Mouse (Mus musculus): ENCODE measurements around the gene Pmel.

Pmel gene

DNA sequence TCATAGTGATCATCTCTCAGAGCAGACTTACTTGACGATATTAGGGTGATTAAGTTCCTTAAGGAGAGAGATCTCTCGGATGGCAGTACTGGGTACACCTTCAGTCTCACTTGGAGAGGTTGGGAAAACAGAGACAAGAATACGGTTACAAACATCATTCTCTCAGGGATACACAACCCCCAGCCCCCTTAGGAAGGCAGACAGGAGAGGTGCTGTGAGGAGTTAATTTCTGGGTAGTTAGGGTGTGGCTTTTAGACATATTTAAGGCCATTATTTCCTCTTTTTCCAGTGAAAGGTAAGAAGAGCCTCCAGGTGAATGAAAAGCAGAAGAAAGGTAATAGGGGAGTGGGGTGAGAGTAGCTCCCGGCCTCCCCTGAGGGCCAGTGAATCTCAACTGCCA, at the start of gene Pmel:
Pmel (plus strand) TSS at position 301 of the 400 bp plus-strand sequence.
- DNase-seq (ENCODE audit: low read depth): no peak

DNA sequence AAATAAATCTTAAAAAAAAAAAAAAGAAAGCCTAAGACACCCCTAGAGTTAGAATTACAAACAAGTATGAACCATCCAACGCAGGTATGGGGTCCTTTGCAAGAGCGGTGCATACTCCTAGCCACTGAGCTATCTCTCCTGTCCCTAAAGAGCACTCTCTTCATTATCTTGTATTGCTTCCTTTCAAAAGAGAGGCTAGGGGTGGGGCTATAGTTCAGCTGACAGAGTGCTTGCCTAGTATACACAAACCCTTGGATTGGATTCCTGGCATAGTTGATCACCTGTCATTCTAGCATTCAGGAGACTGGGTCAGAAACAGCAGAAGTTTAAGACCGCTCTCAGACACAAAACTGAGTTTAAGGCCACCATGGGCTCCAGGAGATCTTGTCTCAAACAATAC, 48.7 kb upstream of the Pmel start:
- DNase-seq (ENCODE audit: low read depth): no peak

DNA sequence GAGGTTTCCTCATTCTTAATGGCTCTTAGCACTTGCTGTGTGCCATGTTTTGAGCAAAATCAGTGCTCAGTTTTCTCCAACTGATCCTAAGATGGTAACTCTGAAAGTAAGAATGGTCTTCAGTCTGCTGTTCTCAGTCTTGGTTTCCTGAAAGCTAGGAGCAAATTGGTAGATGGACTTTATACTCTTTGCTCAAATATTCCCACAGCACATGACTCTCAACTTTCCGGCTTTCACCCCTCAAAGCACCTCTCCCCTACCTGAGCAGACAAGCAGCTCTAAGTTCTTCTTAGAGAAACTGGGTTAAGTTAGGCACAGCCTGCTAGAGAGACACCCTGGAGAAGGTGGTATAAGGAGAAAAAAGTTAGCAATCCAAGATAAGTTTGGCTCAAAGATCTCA, 47.3 kb upstream of the Pmel start:
- DNase-seq (ENCODE audit: low read depth): no peak

DNA sequence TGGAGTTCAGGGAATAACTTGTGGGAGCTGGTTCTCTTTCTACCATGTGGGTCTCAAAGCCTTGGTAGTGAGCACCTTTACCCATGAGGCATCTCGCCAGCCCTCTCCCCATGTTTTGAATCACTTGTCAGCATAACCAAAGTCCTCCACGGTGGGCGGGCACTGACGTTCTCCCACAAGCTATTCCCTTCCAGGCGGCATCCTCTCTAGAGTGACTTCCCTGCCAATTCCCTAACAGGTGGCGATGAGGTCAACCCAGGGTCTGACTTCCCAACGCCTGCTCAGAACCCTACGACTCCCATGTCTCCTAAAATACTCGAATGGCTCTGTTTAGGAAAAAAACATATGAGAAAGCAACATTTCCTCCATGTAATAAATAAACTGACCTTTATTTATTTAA, 46.2 kb upstream of the Pmel start:
- DNase-seq (ENCODE audit: low read depth): no peak

DNA sequence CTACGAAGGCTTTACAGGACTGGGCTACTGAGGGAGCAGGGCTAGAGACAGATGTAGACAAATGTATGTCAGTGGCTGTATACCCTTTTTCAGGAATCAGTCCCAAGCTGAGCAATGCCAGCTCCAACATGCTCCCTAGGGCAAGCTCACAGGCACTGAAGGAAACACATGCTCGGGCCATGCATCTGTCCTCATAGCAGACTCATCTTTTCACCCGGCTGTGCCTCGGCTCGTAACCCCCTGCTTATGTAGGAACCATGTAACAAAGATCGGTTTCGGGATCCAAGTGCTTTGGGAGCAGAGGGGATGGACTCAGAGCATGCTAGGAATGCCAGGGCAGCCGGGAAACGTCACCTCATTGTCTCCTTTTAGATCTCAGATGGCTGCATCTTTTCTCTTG, 44.5 kb upstream of the Pmel start:
- no peak for DNase-seq (ENCODE audit: low read depth)

DNA sequence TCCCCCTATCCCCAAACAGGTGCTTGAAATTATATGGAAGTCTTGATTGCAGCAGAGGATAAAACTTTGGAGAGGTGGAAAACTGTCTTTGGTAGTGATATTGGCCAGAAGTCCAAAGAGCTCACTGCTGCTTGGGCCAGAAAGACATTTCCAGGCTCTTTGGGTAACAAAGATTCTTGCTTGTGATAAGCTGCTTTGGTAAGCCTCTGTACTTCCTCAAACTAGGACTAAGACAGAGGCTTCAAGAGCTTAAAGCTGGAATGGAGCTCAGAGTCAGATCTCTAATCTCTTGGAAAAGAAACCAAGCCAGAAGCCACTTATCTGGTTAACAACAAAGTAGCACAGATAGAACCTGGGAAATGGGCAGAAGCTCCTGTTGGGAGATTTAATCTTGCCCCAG, 41.5 kb upstream of the Pmel start:
- no peak for DNase-seq (ENCODE audit: low read depth)

DNA sequence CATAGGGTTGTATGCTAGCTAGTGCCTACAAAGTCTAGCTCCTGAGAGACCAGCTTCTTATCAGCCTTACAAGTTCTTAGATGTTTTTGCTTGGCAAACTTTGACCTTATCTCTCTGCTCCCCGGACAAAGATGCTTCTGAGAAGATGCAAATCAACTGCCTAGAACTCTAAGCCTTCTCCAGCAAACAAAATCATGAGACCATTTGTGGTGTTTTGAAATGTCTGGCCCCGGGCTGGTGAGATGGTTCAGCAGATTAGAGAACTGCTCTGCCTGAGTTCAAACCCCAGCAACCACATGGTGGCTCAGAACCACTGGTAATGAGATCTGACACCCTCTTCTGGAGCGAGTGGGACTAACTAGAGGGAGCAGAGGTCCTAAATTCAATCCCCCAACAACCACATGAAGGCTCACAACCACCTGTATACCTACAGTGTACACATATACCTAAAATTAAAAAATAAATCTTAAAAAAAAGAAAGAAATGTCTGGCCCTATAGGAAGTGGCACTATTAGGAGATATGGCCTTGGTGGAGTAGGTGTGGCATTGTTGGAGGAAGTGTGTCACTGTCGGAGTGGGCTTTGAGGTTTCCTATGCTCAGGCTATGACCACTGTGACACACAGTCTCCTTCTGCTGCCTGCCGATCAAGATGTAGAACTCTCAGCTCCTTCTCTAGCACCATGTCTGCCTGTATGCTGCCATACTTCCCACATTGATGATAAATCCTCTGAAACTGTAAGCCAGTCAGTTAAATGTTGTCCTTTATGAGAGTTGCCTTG, 40.4 kb upstream of the Pmel start:
- no peak for DNase-seq (ENCODE audit: low read depth)

DNA sequence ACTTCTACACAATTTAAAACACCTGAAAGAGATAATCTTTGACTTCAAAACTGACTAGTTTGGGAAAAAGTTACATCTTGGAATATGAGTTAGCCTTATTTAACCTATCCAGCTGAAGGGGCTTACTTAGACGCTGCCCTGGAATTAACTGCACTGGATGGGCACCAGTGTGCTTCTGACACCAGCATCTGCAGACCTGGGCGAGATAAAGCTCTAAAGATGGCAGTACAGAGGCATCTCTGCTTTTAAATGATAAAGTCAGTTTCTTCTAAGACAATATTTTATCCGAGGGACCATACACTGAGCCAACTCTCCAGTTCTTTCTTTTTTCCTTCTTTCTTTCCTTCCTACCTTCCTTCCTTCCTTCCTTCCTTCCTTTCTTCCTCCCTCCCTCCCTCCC, 39.2 kb upstream of the Pmel start:
- DNase-seq (ENCODE audit: low read depth): no peak

DNA sequence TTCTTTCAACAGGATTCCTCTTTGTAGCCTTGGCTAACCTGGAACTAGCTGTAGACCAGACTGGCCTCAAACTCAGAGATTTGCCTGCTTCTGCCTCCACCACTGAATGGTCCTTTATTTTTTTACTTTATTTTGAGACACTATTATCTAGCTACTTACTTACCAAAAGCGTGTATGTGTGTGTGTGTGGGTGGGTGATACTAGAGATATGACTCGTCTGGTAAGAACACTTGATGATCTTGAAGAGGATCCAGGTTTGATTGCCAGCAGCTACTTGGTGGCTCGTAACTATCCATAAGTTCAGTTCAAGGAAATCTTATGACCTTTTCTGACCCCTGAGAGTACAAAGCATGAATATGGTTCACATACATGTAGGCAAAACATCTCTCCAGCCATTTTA, 38.7 kb upstream of the Pmel start:
- no peak for DNase-seq (ENCODE audit: low read depth)

DNA sequence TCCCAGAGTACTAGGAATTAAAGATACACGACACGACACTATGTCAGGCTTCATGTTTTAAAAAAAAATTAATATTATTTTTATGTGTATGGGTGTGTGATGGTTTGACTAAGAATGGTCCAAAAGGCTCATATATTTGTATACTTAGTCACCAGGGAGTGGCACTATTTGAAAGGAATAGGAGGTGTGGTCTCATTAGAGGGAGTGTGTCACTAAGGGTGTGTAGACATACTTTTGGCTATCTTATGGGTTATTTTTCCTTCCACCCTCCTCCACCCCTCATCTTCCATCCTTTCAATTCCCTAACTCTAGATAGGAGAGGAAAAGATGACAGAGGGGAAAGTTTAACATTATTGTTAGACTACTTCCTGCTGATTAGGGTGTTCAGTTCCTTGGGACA, 38.2 kb upstream of the Pmel start:
- DNase-seq (ENCODE audit: low read depth): no peak

DNA sequence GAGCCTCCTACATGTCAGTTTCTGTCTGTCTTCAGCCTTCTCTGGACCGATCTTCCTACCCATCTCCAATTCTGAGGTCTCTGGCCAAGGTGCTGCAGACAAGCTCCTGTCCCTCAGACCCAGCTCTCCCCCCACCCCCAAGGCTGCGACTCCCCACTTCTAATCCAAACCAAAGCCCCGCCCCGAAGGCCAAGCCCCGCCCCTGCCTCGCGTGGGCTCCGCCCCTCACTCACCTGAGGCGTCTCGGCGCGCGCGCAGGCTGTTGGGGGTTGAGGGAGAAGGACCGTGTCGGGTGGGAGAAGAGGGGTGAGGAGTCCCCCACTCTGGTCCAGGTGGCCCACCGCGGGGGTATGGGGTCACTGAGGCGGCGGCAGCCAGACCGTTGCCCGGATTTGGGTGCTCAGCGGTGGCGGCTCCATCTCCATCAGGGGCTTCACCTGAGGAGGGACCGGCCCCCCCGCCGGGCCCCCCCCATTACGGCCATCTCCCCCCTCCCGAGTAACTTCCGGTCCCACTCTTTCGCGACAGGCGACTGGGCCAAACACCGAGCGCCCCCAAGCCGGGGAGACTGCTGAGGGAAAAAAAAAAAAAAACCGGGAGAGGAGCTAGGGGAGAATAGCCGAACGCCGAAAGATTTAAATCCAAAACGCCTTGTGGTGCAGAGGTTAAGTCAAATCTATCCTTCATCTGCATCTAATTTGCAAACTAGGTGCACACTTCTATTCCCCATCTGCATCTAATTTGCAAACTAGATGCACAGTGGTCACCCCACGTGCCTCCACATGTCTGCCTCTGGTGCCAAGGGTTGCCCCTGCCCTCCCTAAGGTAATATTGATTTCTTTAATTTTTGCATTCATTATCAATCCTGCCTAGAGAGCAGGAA, 35.0 kb upstream of the Pmel start:
- no peak for DNase-seq (ENCODE audit: low read depth)

DNA sequence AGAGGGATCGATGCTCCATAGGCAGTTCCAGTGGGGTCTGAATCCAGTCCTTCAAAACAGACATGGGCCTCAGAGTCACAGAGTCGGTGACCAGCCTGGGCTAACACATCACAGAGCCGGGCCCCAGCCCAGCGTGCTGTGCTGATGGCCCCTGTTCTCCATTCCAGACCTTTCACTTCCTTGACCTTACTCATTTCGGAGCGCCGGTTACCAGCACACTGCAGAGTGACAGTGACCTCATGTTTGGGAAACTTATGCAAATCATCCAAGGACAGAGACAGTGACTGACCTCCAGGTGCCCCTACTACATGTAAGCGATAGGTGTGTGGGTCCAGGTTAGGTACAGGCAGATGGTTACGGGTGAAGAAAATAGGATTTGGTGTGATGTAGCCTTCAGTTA, 32.8 kb upstream of the Pmel start:
- DNase-seq (ENCODE audit: low read depth): no peak

DNA sequence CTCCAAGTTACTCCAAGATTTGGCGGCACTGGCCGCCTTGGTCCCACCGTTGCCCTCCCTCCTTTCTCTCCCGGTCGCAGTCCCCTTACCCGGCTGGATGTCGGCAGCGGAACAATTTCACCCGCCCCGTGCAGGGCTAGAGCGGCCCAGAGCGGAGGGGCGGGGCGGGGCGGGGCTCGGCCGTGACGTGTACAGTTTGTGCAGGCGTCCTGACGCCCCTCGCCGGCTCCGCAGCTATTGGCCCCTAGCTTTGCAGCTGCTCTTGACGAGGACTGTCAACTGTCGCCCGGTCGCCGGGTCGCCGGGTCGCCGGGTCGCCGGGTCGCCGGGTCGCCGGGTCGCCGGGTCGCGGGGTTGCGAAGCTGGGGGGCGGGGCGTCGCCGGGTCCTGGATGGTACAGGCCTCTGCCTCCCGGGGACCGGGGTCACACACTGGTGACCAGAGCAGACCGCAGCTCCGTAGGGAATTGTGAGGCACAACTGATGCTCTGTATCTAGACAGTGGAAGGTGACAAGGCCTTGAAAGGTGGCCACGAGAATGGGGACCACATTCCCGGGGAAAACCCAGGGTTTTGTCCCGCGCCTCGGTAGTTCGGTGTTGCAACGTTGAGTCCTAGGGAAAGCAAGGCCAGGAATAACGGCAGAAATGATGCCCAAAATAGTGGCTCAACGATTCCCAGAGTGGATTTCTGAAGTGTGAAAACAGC, 30.1 kb upstream of the Pmel start, which contains the start of gene Suox:
Suox (minus strand) TSS at position 311 of the 706 bp plus-strand sequence.
- DNase-seq (ENCODE audit: low read depth): no peak

DNA sequence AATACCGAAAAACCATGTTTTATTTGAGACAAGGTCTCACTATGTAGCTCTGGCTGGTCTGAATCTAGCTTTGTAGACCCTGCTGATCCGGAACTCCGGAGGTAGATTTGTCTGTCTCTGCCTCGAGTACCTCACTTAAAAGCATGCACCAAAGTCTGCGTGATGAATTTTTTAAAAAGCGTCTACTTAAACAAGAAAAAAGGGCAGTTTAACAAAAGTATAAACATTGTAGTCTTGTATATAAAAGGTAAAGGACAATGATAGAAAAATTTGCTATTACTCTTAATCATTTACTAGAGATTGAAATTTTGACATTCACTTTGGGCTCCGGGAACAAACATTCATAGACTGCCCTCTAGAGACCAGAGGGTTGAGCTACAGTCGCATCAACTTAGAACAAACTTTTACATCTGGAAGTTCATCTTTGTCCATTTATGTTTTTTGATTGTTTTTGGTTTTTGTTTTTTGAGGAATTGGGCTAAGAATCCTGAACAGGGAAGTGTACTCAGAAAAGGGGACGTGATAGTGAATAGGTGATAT, 29.5 kb upstream of the Pmel start:
- DNase-seq (ENCODE audit: low read depth): no peak

DNA sequence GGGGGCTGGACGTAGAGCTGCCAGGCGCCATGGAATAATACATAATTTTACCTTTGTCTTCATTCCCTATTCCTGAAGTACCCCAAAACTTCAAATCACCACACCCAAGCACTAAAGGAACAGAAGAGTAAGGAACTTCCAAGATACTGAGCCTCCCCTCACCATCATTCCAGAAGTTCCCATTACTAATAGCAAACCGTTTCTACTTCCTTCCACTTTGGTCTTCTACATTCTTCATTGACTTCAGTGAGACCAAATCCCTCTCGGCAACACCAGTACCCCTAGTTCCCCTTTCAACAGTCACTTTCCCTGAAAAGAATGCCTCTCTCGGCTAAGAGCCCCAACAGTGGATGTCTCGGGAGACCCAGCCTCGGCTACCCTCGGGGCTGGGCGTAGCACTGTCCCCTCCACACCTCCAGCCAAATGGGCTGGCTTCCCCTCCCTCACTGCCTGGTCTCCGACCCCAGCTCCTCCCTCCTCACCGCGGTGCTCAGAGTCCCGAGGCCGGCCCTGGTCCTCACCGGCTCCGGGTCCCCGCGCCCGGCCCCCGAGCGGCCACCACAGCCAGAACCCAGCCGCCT, 8.5 kb upstream of the Pmel start:
- peak; percentile 5 for DNase-seq (ENCODE audit: low read depth)

DNA sequence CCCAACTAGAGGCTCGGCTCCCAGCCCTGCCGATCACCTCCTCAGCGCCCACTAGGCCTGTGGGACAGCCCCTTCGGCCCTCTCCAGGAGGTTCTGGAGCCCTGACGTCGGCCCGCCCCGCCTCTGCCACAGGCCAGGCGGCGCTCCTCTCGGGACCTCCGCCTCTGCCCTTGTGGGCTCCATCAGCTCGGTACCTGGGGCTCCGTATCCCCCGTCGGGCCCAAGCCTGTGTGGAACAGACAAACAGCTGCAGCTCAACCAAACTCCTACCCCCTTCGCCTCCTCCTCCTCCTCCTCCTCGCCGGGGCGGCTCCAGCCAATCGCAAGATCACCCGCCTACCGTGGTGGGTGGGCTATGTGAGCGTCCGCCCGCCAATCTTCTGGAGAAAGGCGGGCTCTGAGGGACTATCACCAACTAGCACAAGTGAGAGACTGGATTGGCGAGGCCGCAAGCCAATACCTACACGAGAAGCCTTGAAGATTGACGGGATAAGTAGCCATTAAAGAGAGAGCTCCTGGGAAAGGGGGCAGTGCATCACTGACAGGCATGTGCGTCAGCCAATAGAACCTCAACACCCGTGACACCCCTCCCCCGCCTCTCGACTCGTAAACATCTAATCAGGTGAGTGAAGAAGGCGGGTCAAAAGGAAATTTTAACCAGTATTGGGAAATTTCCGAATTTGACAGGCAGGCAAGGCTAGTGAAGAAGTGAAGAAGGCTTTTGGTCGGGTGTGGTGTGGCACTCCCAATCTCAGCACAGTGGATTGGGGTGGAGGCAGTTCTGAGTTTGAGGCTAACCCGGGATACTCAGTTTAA, 7.8 kb upstream of the Pmel start, which contains the start of gene Rab5b:
Rab5b (minus strand) TSS at position 273 of the 816 bp plus-strand sequence.
- DNase-seq (ENCODE audit: low read depth): peak; percentile 100

DNA sequence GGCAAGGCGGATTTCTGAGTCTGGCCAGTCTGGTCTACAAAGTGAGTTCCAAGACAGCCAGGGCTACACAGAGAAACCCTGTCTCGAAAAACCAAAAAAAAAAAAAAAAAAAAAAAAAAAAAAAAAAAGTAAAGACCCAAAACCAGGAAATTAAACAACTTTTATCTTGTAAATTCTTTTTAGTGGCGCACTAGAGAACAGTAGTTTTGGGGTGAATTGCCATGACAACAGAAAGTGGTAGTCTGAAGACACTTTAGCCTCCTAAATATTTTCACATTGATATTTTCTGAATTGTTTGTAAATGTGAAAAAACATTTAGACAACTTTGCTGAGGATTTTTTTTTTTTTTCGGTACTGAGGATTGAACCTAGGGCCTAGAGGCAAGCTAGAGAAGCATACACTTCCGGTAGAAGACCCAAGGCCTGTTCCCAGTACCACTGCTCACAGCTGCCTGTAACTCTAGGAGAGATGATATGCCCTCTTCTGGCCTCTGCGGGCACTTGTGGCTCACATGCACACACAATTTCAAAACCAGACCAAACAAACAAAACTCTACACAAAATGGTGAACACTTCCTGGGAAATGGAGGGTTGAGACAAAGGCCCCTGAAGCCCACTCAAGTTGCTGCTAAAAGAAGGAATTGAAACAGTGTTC, 6.8 kb upstream of the Pmel start:
- no peak for DNase-seq (ENCODE audit: low read depth)

DNA sequence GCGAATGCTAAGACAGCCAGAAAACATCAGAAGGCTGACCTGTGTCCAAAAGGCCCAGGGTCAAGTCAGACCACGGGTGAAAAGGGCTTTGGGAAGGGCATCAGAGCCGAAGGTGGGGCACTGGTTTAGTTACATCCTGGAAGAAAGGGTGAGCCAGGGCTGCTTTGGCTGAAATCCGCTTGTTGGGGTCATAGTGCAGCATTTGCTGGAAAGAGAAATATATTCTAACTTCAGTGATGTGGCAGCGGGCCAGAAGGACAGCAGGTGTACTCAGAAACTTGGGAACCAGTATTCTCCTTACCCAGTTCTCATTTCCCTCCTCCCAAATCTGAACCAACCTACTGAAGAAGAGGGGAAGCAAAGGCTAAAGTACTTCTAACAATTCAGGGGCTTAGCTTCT, 5.0 kb upstream of the Pmel start:
- no peak for DNase-seq (ENCODE audit: low read depth)

DNA sequence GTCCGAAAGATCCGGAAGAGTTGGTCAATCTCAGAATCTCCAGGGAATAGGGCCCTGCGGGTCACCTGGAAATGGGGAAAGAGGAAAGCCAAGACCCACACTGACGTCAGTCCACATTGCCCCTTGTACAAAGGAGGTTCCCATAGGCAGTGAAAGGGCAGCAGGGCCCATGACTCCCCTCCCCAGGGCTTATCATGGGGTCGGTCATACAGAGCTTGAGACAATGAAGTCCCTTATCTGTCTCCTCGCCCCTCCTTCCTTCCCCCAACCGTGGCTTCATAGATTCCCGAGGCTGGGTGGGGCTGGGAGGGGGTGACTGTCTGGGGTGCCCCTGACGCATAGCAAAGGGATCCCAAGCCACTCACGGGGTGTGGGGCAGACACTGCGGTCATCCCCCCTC, 4.4 kb upstream of the Pmel start:
- no peak for DNase-seq (ENCODE audit: low read depth)

DNA sequence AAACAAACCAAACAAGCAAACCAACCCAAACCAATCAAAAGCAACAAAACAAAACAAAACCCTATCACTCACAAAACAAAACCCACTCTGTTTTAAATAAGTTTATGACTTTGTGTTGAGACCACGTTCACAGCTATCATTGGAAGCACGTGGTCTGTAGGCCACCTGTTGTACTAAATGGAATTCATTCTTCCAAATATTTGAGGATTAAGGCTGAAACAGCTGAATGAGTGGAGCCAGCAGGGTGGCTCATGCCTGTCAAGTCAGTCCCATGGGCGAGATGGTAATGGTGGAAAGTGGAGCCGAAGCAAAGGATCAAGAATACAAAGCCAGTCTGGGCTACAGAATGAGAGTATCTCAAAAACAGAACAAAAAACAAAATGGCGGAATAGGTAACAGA, 3.3 kb upstream of the Pmel start:
- DNase-seq (ENCODE audit: low read depth): no peak

Data from fibroblast of lung, adult 2 months (primary cell).